Mouse (Mus musculus) right cerebral cortex, postnatal 10 days (tissue): ENCODE data around the gene Cdc14a.

Experiments
- DNase-seq, 2 experiments: peaks; one replicate each; pipeline ENCODE4 v3.0.0; 2021; ENCODE audit warnings: low spot score in 2 of 2

Gene Cdc14a

DNA sequence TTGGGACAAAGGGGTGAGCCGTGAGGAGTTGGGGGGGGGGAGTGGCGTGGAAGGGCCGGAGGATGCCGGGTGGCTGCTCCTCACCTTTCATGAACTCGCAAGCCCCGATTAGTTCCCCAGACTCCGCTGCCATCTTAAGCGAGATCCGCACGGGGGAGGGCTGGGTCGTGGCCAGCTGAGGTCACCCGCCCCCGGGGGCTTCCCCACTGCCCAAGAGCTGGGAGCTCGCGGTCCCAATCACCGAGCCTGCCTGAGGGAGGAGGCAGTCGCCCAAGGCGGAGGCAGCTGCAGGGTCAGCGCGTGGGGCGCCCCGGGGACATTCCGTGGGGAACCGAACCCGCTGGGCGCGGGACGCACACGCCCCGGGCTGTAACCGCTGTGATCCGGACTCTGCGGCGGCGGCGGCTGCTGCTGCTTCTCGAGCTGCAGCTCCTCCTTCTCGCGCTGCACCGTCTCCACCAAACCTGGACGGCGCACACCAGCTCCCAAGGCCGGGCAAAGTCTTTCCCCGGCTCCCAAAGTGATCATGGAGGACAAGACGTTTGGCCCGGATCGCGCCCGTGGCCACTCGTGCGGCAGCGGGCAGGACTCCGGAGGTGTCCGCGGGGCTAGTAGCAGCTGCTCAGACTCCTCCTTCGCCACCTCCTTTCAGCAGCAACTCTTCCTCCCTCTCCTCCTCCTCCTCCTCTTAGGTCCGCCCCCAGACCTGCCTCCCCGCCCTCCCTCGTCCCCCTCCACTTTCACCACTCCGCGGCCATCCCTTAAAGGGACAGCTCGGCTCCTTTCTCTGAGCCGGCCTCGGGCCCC, at the start of gene Cdc14a:
Cdc14a (minus strand) TSS at position 680 of the 807 bp plus-strand sequence.
- DNase-seq, result peak; percentile 81 to 85

DNA sequence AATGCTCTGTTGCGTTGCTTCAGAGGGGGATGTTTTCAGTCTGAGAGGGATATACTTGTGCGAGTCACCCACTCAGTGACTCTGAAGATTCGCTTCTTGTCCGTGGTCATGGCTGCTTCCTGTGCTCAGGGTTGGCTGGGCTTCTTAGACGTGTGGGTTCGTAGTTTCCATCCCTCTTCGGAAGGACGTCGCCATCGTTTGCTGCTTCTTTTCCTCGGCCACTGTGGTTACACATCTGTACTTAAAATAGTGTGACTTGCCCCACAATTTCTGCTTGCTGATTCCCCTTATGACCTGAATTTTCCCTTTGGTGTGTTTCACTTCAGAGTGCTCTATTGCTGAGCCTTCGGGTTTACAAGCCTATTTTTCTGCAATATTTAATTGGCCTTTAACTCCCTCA, 41.9 kb upstream of the Cdc14a start:
- DNase-seq, result no peak

DNA sequence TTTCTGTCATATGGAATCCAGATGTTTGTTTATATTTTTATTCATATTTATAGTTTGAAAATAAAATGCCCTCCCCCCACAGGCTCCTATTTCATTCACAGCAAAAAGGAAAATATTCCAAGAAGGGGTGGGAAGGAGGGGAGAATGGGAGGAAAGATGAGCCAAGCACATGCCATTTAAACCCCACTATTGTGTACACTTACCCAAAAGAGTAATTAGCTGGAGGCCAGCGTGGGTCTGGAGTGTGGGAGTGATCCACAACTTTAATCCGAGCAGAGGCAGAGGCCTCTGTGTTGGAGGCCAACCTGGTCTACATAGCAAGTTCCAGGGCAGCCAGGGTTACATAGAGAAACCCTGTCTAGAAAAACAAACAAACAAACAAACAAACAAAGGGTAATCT, 40.5 kb upstream of the Cdc14a start:
- DNase-seq, result no peak

DNA sequence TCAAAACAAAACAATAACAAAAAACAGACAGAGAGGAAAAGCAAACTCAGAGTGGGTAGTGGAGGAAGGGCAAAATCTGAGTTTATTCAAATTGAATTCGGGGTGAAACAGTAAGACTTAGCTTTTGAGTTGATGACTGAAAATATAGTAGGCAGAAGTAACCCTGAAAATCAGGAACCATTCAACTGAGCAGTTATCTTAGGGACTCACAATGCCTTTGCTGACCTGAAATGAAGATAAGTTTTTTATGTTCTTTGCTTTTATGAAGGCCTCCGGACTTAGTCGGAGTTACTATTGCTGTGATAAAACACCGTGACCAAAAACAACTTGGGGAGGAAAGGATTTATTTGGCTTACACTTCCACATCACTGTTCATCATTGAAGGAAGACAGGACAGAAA, 37.2 kb upstream of the Cdc14a start:
- no peak for DNase-seq

DNA sequence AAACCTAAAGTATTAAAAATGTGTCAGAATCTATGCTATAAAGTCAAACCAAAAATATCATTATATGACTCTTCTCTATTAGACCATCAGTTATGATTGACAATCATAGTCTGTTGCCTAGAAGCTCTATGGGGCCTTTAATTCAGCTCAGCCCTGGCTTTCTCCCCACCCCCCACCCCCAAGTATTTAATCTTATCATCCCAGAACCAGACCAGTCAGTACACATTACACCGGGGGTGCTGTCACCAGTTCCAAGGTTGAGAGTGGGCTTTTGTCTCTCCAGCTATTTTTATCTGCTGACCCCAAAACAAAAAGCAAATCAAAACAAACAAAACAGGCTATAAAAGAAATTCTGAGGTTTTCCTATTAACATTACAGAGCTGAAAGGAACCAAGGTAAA, 30.7 kb upstream of the Cdc14a start:
- DNase-seq, result no peak

DNA sequence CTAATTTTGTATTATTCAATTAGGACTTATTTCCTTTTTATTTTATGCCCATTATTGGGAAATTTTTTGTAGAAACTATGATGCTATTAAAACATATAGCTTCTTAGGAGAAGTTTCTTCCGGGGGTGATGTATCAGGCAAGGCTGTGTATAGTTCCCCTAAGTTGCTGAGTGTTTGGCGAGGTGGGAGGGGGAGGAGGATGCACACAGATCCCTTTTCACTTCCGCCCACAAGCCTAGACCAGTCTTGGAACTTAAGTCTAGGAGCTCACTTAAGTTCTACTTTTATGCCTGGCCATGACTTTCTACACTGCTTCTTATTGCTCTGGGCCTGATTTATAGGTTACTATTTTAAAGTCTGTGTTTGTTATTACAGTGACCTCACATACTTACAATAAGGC, 26.9 kb upstream of the Cdc14a start:
- DNase-seq, result no peak

DNA sequence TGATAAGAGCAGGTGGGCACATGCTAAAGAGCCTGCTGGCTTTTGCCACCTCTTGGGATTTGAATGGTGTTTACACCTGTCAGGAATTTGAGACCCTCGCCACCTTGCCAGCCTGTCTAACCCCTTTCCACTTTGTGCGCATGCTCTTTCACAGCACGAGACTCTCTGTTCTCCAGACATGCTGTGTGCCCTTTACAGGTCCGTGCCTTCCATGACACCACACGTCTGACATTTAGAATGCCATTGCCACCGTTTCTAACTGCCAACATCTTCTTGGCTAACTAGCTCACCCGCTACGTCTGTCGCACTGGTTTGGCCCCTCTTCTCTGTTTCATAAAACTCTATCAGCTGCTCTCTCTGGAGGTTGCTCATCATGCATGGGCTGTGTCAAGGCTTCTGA, 20.5 kb upstream of the Cdc14a start:
- no peak for DNase-seq

DNA sequence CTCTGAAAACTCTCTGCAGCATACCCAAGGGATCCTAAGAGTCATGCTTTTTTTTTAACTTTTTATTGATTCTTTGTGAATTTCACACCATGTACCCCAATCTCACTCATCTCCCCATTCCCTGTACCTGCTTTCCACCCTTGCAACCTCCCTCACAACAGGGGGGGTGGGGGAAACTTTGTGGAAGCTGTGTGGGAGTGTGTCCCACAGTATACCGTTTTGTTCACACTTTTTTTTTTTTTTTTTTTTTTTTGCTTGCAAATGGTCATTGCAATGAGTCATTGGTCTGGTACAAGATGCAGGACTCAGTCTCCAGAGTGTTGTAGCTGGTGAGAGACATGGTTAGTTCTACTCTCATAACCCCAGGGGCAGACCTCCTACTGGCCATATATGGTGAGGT, 19.0 kb upstream of the Cdc14a start:
- no peak for DNase-seq

DNA sequence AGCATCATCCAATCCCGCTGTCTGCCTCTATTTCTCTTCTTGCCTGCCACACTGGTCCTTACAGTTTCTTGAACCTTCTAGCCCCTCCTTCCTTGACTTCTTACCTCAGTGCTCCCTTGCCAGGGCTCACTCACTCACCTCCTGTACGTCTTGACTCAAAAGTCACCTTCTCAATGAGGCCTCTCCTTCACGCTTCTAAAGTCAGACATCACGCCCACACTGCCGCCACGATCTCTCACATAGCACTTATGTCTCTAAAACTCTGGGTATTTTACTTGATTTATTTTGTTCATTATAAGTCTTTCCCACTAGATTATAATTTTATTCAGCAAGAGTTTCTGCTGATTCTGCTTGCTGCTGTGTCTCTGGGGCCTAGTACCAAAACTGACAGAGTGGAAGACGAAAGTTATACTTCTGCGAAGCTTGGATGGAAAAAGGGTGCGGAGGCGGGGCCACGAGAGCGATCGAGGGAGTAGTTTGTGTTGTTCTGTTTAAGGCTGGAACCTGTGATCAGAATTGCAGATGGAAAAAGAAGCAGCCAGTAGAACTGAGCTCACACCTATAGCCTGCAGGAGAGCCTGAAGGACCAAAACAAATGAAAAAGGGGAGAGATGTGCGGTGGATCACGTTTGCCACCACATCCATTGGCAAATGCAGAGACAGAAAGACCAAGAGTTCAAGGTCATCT, 17.8 kb upstream of the Cdc14a start:
- DNase-seq, result no peak

DNA sequence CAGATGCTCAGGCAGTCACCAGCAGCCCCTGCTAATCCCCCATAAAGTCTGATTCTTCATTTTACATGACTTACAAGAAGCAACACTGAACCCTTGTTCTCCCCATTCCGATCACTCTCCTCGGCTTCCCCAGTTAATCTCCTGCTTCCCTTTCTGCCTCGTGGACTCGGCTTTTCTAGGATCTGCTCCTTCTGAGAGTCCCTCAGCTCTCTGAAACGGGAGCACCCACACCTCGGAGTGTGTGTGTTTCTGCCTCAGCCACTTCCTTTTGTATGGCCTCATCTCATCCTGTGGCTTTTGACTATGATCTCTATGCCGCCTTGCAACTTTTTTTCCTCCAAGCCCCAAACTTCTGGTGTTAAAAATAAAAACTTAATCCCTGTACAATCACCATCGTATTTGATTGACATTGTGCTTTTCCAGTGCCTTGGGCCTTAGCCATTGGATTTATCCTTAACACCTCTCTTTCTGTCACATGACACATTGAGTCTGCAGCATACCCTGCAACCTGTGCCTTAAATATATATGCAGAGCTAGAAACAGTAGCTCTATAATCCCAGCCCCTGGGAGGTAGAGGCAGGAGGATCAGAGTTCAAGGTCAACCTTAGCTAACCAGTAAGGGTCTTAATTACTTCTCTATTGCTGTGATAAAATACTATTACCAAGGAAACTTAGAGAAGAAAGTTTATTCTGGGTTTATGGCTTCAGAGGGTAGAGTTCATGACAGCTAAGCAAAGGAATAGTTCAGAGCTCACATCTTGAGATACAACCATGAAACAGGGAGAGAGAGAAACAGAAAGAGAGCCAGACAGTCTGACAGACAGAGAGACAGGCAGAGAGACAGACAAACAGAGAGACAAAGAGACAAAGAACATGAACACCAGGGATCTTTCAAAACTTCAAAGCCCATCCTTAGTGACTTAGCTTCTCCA, 16.5 kb upstream of the Cdc14a start:
- DNase-seq, result no peak

DNA sequence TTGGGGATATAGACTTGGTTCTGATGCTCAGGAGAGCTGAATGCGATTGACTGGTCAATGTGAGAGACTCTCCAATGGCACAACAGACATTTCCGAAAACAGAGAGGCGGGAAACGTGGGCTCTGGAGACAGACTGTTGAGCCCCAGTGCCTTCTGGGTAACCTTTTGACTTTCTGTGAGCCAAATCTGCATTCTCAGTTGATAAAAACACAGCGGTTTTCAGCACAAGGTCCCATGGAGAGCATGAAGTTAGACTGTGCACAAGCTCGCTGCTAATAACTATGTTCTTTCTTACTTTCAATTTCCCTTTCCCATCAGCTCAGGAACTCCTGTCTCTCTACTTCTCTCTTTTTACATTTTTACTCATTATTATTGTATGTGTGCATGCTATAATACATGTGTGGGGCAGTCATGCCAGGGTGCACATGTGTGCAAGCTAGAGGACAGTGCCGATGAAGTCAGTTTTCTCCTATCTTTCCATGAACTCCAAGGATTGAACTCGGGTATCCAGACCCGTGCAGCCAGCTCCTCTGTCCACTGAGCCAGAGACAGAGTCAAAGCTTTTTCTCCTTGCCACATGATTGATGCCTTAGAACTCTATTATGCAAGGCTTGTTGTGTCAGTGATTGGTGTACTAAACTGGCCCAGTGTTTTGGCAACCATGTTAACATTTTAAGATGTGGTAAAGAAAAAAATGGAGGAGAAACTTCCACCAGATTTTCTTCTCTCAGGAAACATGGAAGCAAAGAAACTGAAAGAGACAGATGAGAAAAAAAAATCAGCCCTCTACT, 13.2 kb upstream of the Cdc14a start:
- no peak for DNase-seq

DNA sequence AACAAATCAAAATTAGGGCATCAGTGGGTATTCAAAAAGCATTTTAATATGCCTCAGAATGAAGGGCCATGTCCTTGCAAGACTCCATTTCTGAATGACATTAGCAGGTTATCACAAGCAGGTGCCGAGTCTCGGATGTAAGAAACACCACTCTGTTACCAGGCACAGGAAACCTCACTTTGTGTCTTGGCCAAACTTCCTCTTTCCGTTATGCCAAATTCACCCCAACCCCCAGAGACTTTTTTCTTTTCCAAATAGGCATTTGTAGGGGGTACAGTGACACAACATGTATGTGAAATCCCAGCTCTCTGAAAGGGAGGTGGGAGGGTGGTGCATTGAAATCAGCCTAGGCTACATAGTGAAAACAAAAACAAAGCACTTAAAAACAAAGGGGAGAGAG, 12.3 kb upstream of the Cdc14a start:
- DNase-seq, result no peak

DNA sequence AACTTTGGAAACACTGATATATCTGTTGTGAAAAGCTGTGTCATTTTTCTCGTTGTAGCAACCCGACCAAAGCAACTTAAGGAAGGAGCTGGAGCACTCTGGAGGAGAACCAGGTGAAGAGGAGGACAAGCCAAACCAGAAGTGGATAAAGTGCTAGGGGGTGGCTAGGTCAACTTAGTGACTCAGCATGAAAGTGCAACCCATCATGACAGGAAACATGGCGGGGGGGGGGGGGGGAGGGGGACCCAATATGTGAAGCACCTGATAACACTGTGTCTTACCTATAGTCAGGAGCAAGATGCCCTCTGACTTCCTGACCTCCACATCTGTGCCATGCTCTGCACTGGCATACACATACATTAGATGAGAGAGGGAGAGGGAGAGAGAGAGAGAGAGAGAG, 10.9 kb upstream of the Cdc14a start:
- no peak for DNase-seq

DNA sequence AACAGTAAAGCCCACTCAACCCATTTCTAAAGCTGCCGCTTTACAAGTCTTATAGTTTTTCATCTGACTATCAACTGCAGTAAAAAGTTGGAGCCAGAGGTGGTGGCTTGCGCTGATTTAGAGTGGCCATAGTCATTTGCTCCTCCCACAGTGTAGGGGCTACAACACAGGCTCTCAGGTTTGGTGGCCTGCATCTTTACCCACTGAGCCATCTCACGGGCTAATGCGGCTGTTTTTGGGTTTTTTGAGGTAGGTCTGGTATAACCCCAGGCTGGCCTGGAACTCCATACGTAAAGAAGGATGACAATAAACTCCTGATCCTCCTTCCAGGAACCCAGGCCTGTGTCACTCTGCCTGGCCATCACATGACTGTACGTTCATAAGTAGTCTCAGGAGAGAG, 2.1 kb upstream of the Cdc14a start:
- DNase-seq, result no peak

DNA sequence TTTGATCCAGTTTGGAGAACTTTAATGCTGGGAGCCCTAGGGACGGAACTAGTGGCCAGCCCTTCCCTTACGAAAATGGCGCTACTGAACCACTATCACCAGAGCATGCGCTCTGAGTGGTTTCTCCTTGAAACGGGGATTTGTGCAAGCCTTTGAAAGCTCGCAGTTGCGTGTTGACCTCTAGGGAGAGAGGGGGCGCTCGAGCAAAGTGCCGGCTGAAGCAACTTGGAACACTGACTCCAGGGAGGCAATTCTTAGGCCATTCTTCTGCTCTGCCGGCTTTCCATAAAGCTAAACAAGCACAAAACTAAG, 1.1 kb upstream of the Cdc14a start:
- DNase-seq, result peak; percentile 85 to 87

DNA sequence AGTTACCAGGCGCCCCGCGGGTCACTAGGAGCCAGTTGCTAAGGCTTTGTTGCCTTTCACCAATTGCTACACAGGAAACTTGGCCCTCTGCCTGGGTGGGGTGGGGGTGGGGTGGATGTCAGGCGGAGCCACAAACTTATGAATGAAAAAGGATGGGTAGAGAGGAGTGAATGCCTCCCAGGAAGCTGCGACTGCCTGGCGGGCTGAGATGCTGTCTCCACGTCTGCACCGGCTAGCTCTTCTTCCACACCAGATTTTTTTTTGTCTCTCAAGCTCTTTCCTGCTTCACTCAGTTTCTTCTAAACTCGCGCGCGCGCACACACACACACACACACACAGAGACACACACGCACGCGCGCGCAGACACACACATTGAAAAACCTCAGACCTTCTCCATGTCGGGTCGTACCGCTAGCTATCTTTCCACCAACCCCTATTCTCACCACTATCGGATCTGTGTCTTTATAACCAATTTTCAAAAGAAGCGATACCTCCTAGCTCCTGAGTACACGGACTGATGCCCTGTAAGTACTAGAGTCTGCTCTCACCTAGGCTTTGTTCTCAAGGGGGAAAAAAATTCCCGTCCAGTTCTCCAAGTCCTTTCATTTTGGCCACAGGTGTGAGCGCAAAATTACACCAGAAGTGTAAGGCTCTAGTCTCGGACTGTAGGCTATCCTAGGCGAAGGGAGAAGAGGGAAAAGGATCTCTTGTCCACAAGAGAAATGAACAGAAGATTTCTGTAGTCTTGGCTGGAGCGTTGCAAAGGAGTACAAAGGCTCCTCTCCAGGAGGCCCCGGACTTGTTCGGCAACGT, 534 bp upstream of the Cdc14a start:
- peak in 1 of 2 experiments; percentile 64 for DNase-seq

DNA sequence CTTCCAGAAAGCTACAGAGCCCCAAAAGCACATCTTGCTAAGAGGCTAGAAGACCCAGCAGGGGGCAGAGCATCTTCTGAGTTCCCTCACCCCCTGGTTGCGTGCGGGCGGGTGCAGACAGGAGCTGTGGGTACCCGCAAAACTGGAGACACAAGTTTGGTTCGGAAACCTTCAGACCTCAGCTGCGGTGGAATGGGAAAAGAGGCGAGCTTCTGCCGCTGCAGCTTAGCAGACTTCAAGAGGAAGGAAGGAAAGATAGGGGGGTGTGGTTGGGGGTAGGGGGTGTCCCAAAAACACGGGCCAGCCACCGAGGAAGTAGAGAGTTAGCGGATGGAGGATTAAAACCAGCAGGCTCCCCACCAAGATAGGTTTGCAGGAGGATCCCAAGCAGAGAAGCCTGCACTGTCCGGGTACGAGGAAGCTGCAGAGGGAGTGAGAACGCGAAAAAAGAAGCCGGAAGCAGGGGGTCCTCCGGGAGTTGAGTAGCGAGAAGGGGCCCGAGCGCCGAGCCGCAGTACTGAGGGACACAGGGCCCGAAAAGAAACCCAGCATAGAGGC, 958 bp downstream of the Cdc14a start:
- peak; percentile 67 to 77 for DNase-seq

DNA sequence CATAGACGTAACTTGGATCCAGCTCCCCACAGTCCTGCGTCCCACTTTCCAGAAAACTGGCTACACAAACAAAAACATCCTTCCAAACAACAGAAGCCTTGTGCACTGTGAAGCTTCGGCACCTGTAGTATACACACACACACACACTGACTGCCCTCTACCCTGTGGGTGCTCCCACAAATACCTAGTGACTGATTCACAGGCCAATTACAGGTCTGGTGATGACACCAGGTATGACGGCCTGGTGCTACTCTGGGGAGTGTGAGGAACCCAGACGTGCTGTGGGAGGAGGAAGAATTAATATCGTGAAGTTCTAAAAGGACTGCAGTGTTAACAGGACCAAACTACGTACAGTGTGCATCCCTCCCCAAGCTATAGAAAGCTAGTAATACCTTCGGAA, 1.8 kb downstream of the Cdc14a start:
- DNase-seq, result no peak

DNA sequence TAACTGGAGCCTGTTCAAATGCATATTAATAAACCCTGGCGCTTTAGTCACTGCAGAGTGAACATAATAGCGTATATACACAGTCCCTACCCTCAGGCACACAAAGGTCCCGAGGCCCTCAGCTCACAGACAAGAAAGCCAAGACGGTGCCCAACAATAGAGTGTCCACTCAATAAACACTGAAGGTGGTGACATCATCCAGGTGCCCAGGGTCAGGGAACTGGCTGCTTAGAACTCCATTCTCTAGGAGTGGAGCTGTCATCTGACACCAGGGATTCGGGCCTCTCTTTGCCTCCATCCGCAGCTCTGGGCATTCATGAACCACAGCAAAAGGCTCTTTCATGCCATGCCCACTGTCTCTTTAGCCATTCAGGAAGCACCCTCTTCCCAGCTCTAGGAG, 2.7 kb downstream of the Cdc14a start:
- DNase-seq, result no peak

DNA sequence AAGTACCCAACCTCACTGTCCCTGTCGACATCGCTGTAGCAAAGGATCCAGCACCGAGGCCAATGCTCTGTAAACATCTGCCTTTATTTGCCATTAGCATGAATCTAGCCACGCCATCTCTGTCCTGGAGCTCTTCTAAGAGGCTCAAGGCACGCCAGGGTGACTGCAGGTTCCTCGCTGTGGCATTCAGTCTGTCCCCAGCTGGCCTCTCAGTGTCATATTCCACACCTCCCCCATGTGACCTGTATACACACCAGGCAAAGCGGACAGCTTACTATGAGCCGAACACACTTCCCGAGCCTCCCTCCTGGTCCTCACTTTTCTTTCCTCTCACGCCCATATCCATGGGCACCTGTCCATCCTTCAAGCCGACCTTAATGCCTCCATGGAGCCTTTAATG, 4.0 kb downstream of the Cdc14a start:
- DNase-seq, result no peak

DNA sequence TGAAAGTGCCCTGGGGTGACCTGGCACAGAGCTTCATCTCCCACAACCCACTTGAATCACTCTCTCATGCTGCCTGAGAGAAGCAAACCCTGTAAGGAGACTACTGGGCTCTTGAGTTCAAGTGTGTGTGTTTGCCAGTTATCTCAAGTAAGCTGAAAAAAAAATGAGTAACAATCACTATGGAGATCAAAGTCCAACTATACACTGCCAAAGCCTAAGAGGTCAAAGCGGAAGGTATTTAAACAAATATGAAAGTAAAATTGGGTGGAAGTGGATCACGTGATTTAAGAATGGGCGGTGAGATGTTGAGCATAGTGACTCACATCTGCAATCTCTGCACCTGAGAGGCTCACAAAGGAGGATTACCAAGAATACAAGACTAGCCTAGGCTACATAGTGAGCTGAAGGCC, 9.4 kb downstream of the Cdc14a start:
- DNase-seq, result no peak
